Mouse (Mus musculus) cortical plate, adult 2 months (tissue): ENCODE data around the gene Dnajb1. TPM values are rescaled to one million over a fixed set of nuclear protein-coding genes. Genes with fewer than 3 reads are reported as not detected.

Source experiments
- H3K27ac ChIP-seq: fragments of 200-500 bp; 2 replicates; pipeline ENCODE4 v1.5.1; 2012; ENCODE audit warnings: low read length, control low read depth, inconsistent platforms; ENCODE audit not compliant: insufficient read depth
- H3K4me1 ChIP-seq: fragments of 200-500 bp; 2 replicates; pipeline ENCODE4 v1.6.1; 2011; ENCODE audit warnings: low read length; ENCODE audit not compliant: control insufficient read depth, insufficient read depth
- H3K4me3 ChIP-seq: fragments of 200-500 bp; 2 replicates; pipeline ENCODE4 v1.5.1; 2011; ENCODE audit warnings: mild to moderate bottlenecking, low read length, control low read depth; ENCODE audit not compliant: insufficient read depth
- CTCF ChIP-seq: fragments of 200-500 bp; IDR thresholded peaks from 2 replicates; pipeline ENCODE4 v1.5.1; 2011; ENCODE audit warnings: mild to moderate bottlenecking, control low read depth, low read length; ENCODE audit not compliant: insufficient read depth; ENCODE audit errors: extremely low read depth
- POLR2A ChIP-seq: fragments of 200-500 bp; IDR thresholded peaks from 2 replicates; pipeline ENCODE4 v1.6.1; 2011; ENCODE audit warnings: mild to moderate bottlenecking, low read length, control low read depth; ENCODE audit not compliant: insufficient read depth; ENCODE audit errors: extremely low read depth
- polyA plus RNA-seq: library from polyadenylated mRNA; depleted of rRNA; stranded (reverse); fragments of >200 nt; gene quantifications from 2 replicates; pipeline ENCODE4 v1.2.3, GENCODE M21; 2012

Dnajb1 gene
- polyA plus RNA-seq, 1 experiment = 41.9 TPM

- peak; percentile 55; the same call in 1 of the 2 replicates for TF ChIP-seq POLR2A
- no peak for TF ChIP-seq CTCF
- Histone ChIP-seq H3K4me3 (peak overlapping the region; percentile 50), H3K4me1 (peaks cover 11% of the 10 kb centered on the region), H3K27ac (peak overlapping the region; percentile 96)
Observed at GRCm38 (mm10) chr8:83608398-83608829, 421 bp downstream of the Dnajb1 start.

GRCm38 (mm10) chr8:83609086-83609485 is 1.1 kb downstream of the Dnajb1 start:
- Histone ChIP-seq H3K4me1 (peaks cover 11% of the 10 kb centered on the region), H3K27ac (peak overlapping the region; percentile 96; the same call in 1 of the 2 replicates)
- TF ChIP-seq POLR2A (no peak), CTCF (no peak)

GRCm38 (mm10) chr8:83609547-83610180 is 1.7 kb downstream of the Dnajb1 start:
- Histone ChIP-seq H3K27ac (no peak overlapping the region), H3K4me3 (peak overlapping the region; percentile 50)

More at GRCm38 (mm10) chr8:83609086-83609485, 1.1 kb downstream of the Dnajb1 start:
- peak overlapping the region; percentile 50 for H3K4me3 ChIP-seq

GRCm38 (mm10) chr8:83611921-83612320 is 3.9 kb downstream of the Dnajb1 start:
- Histone ChIP-seq H3K4me3 (no peak overlapping the region), H3K27ac (no peak overlapping the region), H3K4me1 (peaks cover 12% of the 10 kb centered on the region)
- TF ChIP-seq CTCF = no peak
- no peak for TF ChIP-seq POLR2A

More at GRCm38 (mm10) chr8:83609547-83610180, 1.7 kb downstream of the Dnajb1 start:
- peaks cover 11% of the 10 kb centered on the region for H3K4me1 ChIP-seq
- TF ChIP-seq CTCF (no peak), POLR2A (no peak)

- TF ChIP-seq POLR2A (no peak), CTCF (no peak)
- Histone ChIP-seq H3K4me1 (peaks cover 11% of the 10 kb centered on the region), H3K4me3 (no peak overlapping the region), H3K27ac (no peak overlapping the region)
Observed at GRCm38 (mm10) chr8:83613695-83614094, 5.7 kb downstream of the Dnajb1 start.

- no peak overlapping the region for H3K4me3 ChIP-seq
- peaks cover 3% of the 10 kb centered on the region; the same call in 1 of the 2 replicates for H3K4me1 ChIP-seq
- TF ChIP-seq CTCF = no peak
- TF ChIP-seq POLR2A = no peak
- H3K27ac ChIP-seq = no peak overlapping the region
Observed at GRCm38 (mm10) chr8:83616625-83617024, 8.6 kb downstream of the Dnajb1 start.

GRCm38 (mm10) chr8:83617111-83617510 is 9.1 kb downstream of the Dnajb1 start:
- no peak for TF ChIP-seq POLR2A
- TF ChIP-seq CTCF = no peak
- H3K27ac ChIP-seq = no peak overlapping the region; the same call in 1 of the 2 replicates
- H3K4me1 ChIP-seq = peaks cover 2% of the 10 kb centered on the region; the same call in 1 of the 2 replicates
- no peak overlapping the region for H3K4me3 ChIP-seq

- no peak for TF ChIP-seq CTCF
- no peak for TF ChIP-seq POLR2A
- Histone ChIP-seq H3K27ac (no peak overlapping the region), H3K4me3 (no peak overlapping the region), H3K4me1 (peaks cover 2% of the 10 kb centered on the region; the same call in 1 of the 2 replicates)
Observed at GRCm38 (mm10) chr8:83618566-83618965, 10.6 kb downstream of the Dnajb1 start.

GRCm38 (mm10) chr8:83619568-83620285 is 11.7 kb downstream of the Dnajb1 start:
- H3K4me3 ChIP-seq = no peak overlapping the region
- H3K27ac ChIP-seq = no peak overlapping the region
- peaks cover 2% of the 10 kb centered on the region; the same call in 1 of the 2 replicates for H3K4me1 ChIP-seq
- no peak for TF ChIP-seq POLR2A
- no peak for TF ChIP-seq CTCF
